Mouse (Mus musculus) cerebellum, postnatal 36 days (tissue): ENCODE data around the gene Atp10a.

ENCODE experiments used
- DNase-seq, 2 experiments: peaks; one replicate each; pipeline ENCODE4 v3.0.0; 2021 to 2022; ENCODE audit warnings: mixed read lengths in 2 of 2

Gene Atp10a

GRCm38 (mm10) chr7:58655866-58656265, at the start of gene Atp10a:
Atp10a (plus strand) TSS chr7:58656166.
- DNase-seq, result no peak

- no peak for DNase-seq
Measured at GRCm38 (mm10) chr7:58618048-58618447, 37.9 kb upstream of the Atp10a start.

- peak in 1 of 2 experiments; percentile 1 for DNase-seq
Measured at GRCm38 (mm10) chr7:58626305-58627155, 29.4 kb upstream of the Atp10a start.

DNA sequence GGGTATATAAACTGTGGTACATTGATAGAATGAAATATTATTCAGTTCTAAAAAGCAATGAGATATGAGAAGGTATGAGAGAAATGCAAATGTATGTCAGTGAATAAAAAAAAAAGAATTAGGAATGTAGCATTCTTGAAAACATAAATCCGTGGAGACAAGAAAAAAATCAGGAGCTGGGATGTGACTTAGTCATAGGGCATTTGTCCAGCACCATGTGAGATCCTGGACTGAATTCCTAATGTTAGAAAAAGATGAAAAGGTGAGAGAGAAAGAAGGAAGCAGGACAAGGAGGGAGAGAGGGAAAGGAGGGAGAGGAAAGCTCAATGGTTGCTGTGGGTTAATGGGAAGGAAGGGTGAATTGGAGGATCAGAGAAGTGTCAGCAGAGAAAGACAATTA, 28.6 kb upstream of the Atp10a start:
- DNase-seq, result no peak

- DNase-seq, result no peak
Measured at GRCm38 (mm10) chr7:58629233-58629632, 26.7 kb upstream of the Atp10a start.

DNA sequence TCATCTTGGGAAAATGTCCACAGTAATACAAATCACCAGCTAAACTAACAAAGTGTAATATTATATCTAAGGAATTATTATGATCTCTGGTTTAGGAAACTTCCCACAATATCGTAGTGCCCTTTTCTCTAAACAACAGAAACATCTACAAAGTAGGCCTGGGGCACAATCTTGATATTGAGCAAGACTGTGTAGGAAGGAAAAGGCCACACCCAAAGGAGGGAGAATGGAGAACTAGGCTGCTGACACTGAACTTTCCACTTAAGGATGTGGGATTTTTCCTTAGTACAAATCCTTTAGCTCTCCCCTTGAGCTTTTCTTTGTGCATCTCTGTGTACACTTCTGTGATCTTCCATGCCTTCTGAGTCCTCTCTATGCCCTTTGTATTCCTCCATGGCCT, 22.3 kb upstream of the Atp10a start:
- no peak for DNase-seq

DNA sequence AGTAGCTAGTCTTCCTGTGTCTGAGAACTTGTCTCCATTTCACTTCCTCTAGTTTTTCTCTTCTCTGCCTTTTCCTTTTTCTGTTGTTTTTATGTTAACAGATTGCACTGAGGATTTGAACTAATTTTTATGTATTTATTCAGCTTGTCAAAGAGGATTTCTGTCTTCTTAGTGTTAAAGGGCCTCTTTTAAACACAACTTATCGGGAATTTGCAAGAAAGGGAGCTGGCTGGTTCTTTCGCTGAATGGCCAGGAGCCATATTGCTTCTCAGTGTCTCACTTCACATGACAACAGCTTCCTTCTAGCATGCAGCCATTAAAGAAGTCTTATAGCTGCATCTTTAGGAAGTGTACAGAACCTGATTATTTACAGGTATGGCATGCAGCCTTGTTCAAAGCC, 16.3 kb upstream of the Atp10a start:
- DNase-seq, result no peak

DNA sequence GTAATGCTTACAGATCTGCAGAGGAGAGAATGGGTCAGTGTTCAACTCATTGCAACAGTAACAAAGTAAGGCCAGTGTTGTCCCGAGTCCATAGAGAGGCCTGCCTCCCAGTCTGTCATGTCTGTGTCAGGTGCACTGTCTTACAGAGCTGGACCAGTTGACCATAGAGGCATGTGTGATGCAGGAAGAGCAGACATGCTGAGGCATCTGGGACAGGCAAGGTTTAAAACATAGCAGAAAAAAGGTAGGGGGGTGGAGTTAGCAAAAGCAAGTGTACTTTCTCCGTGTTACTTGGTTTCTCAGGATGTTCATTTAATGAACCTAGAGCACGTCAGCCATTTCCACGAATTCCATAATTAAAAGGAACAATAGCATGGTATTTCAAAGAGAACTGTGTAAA, 15.5 kb upstream of the Atp10a start:
- DNase-seq, result no peak

- no peak for DNase-seq
Measured at GRCm38 (mm10) chr7:58641916-58642315, 14.1 kb upstream of the Atp10a start.

DNA sequence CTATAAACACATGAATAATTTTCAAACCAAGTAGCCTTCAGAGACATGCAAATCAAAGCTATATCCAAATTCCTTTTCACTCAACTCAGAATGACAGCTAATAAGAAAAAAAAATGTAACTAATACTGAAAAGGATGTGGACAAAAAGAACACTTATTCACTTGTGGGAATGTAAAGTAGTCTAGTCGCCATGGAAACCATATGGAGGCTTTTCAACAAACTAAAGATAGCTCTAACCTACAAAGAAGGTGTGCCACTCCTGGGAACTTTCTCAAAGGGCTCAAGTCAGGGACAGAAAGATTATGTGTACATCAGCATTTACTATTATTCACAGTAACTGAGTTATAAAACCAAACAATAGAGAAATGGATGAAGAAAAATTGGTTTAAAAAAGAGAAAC, 8.6 kb upstream of the Atp10a start:
- DNase-seq, result no peak

DNA sequence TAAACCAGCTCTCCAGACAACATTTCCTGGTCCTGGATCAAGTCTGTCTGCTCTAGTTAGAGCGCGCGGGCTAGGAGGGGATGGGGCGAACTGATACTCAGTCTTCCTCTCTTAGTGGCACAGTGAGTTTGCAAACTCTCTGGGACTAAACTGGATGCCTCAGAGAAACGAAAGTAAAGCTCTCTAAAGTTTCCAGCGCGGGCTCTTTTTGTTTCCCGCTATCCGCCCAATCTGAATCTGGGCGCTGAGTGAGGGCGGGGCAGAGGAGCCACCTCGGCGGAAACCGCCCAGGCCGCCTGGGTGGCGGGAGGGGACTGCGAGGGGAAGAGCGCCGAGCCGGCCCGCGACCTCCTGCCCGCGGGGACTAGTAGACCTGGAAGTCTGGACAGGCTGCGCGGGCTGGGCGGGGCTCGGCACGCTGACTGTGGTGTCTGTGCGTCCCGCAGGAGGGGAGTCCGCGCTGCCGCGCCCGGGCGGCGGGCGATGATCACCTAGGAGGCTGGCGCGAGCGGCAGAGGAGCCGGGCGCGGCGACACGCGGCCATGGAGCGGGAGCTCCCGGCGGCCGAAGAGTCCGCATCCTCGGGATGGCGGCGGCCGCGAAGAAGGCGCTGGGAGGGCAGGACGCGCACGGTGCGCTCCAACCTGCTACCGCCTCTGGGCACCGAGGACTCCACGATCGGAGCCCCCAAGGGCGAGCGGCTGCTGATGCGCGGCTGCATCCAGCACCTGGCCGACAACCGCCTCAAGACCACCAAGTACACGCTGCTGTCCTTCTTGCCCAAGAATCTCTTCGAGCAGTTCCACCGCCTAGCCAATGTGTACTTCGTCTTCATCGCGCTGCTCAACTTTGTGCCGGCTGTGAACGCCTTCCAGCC, 2.2 kb downstream of the Atp10a start:
- DNase-seq, result peak; percentile 36

- no peak for DNase-seq
Measured at GRCm38 (mm10) chr7:58658790-58659405, 2.9 kb downstream of the Atp10a start.

DNA sequence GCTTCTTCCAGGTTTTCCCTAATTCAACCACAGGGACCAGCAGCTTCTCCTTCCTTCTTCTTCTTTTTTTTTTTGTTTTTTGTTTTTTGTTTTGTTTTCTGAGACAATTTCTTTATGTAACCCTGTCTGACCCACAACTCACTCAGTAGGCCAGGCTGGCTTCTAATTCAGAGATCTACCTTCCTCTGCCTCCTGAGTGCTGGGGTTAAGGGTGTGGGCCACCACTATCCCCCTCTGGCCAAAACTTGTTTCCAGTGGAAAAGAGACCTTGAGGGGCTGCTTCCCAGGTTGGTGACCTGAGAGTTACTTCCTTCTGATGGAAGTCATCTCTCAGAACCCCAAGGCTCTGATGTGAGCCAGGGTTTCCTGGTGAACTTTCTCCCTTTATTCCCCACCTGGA, 4.1 kb downstream of the Atp10a start:
- DNase-seq, result no peak

DNA sequence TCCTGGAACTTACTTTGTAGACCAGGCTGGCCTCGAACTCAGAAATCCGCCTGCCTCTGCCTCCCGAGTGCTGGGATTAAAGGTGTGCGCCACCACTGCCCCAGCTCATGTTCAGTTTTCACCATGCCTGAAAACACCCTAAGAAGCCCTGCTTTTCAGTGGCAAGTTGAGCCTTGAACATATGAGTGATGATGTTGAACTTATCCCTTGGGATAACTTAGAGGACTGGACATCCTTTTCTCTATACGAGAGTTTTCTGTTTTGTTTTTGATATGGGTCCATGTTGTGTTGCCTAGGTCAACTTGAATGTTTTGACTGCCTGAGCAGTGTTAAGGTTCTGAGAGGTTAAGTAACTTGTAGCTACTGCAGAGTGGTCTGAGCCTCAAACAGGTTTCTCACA, 4.7 kb downstream of the Atp10a start:
- no peak for DNase-seq

- DNase-seq, result no peak
Measured at GRCm38 (mm10) chr7:58661076-58661475, 5.1 kb downstream of the Atp10a start.

GRCm38 (mm10) chr7:58668617-58669016, 12.7 kb downstream of the Atp10a start:
- no peak for DNase-seq

DNA sequence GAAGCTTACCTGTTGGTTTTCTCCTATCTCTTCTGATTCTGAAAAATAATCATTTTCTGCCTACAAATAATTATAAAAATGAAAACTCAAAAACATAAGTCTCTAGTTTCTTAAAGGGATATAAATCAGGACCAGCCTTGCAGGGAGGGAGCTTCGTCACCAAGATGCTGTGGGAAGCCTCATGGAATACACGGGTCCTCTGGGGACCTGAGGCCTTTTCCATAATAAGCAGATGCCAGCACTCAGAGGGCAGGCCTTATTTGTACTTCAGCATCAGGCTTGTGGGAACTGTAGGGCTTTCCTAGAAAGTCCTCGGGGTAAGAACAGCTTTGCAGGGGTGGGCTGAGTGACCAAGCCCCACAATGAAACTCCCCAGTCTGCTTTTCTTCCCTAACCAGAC, 20.1 kb downstream of the Atp10a start:
- no peak for DNase-seq

- DNase-seq, result no peak
Measured at GRCm38 (mm10) chr7:58677111-58677805, 21.3 kb downstream of the Atp10a start.

- DNase-seq, result no peak
Measured at GRCm38 (mm10) chr7:58685967-58686366, 30.0 kb downstream of the Atp10a start.

DNA sequence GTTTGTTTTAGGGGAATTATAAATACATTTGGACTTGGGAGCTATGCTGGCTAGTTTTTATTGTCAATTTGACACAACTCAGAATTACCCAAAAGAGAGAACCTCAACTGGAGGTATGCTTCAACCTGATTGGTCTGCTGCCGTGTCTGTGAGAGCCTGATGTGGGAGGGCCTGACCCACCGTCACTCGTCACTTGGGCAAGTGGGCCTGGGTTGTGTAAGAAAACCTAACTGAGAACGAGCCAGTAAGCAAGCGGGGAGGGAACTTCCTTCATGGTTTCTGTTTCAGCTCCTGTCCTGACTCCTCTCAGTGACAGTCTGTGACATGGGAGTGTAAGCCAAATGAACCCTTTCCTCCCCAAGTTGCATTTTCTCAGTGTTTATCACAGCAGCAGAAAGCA, 30.6 kb downstream of the Atp10a start:
- no peak for DNase-seq

- DNase-seq, result no peak
Measured at GRCm38 (mm10) chr7:58686997-58687396, 31.0 kb downstream of the Atp10a start.

GRCm38 (mm10) chr7:58690069-58690923, 34.3 kb downstream of the Atp10a start:
- no peak for DNase-seq
